Mouse (Mus musculus) retina, postnatal 1 day (tissue): ENCODE results near the gene Fam19a2.

ENCODE experiments used
- DNase-seq: peaks from one replicate; pipeline ENCODE4 v3.0.0-alpha.2; 2012

The Fam19a2 gene

DNA sequence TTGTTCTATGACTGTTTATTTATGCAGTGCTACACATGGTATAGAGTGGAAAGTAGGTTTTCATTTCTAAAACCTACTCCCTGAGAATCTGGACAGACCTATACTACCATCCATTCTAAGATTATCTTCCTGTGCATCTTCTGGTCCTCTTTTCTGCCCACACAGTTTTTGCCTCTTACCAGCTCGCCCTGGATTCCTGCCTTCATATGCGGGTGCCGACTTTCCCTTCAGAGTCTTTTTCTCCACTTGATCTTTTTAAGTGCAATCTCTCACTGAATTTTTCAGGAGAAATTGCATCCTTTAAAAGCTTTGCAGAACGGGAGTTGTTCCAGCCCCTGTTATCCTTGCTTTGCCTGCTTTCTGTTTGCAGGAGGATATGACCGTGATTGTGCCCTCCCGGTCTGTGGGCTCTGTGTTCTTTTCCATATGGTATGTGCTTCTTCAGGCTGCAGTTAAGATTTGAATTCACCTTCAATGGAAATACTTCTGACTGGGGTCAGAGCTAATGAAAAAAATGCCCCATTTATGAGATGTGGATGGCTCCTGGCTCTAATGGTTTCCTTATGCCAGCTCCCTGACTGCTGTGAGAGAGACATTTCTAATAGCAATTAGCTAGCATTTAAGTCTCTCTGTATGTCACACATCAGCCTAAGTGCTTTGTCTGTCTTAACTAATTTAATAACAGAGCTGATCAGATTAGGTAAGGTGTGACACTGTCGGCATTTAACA is 308.7 kb downstream of the Fam19a2 start:
- DNase-seq = no peak

DNA sequence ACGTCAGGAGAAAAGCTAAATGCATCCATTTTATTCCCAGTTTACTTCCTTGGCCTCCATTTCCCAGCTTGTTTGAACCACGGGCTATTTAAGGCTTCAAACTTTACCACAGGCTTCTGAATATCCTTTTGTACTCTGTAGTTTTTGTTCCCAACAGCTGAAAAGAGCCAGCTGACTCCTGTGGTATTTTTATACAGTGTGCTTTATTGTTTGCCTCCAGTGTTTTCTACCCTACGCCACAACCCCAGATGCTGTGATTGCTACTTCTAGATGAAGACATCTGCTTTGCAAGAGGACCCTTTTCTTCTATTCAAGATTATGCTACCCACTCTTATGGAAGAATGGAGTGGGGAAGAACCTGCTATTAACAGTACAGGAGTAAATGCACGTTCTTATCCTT is 314.0 kb downstream of the Fam19a2 start:
- no peak for DNase-seq

DNA sequence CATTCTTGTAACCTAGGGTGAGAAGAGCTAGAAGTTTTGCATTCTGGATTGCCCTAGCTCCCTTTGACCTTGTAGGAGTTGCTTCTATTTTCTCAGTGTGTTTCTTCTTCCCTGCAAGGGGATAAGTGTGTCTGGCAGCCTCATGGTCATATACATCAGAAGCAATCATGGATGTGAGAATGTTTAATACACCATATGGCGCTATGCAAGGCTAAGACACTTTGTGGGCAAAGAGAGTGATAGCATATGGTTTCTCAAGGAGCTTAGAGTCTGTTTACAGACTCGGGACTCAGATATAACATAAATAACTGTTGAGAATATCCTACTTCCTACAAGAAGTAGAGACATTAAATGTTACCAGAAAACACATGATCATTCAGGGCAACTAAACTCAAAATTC is 315.2 kb downstream of the Fam19a2 start:
- DNase-seq = no peak

DNA sequence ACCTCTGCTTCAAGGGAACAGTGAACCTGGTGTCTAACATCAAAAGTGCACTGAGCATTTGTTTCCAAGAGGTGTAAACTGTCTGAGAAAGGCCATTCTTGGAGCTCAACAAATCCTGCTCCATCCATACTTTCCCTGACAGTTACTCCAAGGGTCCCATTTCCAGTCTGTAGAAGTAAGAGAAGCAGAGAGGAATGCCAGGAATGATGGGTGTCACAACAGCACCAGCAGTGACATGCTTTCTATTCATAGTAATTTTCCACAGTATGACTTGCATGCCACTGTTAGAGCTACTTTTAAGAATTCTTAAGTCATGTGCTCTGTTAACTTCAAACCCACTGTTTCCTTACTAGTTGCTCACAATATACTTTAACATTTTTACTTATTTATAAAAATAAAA is 331.2 kb downstream of the Fam19a2 start:
- no peak for DNase-seq

DNA sequence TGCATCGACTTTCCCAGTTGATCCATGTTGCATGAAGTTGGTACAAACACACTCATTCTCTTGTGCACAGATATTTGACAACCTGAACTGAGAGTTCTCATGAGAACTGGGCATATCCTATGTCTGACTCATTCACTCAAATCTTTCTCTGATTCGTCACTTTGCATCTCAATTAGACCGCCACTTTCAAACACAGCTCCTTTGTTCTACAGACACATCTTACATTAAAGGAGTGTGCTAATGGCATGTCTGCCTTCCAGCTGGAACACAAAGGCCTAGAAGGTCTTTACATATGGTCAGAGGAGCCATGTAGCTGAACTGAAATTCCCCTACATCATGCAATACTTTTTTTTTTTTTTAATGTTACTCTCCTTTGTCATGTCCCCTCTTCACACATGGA is 333.3 kb downstream of the Fam19a2 start:
- DNase-seq = peak; percentile 21

DNA sequence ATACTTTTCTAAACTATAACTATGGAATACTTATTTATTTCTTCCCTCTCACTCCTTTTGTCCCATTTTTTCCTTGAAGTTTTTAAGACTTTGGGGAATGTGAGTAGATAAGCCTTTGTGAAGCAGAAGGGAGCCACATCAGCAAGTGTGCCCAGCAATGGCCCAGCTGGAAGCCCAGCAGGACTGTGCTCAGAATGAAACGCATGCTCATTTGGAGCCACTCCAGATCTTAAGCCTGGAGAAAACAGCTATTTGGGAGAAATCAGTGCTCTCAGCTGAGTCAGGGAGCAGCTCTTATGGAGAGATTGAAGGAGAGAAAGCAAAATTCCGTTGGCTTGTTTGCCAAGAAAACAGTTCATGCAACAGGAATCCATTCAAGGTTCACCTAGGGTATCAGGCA is 341.9 kb downstream of the Fam19a2 start:
- DNase-seq = no peak

DNA sequence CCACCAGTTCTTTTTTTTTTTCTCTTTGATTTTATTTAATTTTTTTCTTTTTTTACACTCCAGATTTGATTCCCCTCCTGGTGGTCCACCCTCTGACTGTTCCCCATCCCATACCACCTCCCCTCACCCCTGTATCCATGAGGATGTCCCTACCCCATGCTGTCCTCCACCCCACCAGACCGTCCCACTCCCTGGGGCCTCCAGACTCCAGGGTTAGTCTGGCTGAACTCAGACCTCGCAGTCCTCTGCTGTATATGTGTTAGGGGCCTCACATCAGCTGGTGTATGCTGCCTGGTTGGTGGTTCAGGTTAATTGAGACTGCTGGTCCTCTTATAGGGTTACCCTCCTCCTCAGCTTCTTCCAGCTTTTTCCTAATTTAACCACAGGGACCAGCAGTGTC is 362.9 kb downstream of the Fam19a2 start:
- no peak for DNase-seq

DNA sequence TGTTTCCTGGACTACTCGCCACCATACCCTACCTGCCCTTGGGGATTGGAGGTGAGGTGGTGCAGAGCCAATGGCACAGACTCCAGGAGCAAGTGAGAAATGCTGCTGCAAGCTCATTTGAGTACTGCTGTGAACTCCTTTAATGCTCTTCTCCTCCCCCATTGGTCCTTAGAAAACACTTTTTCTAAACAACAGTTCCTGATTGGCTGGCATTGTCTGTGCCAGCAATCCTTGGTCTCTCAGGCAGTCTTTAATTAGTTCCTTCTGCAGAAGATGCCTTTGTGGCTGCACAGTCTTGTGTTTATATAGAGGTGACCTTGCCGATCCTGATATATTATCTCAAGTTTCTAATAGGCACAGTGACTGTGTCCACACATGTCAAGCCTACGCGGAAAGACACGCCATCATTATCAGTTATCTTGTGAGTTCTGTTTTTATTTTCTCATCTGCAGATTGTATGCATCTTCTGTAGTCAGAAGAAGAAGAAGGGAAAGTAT is 365.5 kb downstream of the Fam19a2 start:
- no peak for DNase-seq

DNA sequence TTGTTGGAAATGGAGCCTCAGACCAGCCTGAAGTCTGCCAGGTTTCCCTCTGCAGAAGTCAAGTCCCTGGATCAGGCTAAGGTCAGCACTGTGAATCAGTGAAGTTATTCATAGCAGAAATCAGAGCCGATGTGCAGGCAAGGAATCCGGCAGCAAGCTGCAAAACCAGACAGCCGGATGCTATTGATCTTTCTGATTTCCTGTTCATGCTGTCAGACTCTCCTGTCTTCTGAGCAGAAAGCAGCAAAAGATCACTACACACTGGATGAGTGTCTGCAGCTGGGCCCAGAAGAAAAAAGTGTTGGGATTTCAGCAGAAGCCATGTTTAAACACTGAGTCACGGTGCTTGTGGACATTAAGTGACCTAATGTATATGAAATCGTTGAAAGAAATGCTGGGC is 368.2 kb downstream of the Fam19a2 start:
- DNase-seq = no peak

DNA sequence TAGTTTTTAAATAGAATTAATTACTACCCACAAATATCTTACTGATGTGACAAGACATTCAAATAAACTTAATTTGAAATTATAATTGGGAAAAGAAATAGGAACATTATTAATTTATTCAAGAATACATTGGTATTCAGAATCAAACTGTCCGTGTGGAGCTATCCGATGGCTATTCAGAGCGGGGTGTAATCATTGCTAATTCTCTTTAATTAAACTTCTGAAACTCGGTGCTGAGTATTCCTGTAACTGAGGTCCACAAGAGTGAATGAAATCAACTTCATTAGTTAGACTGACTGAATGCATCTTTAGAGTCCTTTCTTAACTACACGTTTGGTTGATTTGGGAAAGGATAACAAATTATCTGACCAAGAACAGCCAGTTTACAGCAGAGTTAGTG is 372.9 kb downstream of the Fam19a2 start:
- no peak for DNase-seq

DNA sequence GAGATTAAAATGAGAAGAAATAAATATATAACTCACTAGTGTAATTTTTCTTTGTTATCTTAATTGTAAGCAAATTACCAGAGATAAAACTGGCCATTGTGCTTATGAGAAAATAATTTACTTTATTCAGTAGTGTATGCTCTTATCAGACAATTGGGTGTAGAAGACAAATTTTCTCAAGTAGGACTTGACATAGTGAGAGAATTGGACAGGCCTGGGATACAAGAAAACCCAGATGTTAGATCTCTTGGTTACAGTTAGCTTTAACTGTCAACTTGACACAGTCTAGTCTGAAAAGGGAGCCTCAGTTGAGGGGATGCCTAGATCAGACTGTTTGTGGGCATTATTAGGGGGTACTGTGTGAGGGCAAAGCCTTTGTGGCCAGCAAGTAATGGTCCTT is 373.7 kb downstream of the Fam19a2 start:
- DNase-seq = no peak

DNA sequence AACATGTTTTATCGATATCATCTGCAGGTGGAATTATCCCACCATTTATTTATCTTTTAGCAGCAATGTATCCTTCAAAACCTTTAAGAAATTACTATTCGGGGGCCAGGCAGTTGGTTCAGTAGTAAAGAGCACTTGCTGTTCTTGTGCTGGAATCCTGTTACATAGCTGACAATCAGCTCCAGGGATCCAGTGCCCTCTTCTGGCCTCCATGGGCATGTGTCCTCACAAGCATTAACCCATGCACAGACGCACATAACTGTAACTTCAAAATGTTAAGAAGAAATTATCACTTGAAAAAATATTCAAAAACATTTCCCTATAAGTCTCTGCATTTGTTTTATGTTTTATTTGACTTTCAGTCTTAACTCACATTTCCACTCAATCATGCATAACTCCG is 381.8 kb downstream of the Fam19a2 start:
- no peak for DNase-seq

DNA sequence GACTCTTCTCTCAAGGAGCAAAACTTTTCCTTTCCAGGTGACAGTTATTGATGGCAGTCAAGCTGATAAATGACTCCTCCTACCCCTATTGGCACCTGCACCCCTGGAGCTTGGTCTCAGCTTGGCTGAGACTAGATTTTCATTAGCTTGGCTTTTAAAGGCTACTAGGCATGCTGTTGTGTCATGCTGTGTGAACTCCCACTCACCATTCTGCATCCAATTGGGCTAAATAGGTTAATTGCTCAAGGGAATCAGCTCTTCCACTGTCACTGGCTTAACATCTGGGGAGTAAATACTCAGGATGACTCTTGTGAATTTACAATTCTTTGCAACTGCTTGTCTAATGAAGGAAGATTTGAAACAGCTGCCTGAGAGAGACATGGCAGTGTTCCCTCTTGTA is 407.4 kb downstream of the Fam19a2 start:
- no peak for DNase-seq

DNA sequence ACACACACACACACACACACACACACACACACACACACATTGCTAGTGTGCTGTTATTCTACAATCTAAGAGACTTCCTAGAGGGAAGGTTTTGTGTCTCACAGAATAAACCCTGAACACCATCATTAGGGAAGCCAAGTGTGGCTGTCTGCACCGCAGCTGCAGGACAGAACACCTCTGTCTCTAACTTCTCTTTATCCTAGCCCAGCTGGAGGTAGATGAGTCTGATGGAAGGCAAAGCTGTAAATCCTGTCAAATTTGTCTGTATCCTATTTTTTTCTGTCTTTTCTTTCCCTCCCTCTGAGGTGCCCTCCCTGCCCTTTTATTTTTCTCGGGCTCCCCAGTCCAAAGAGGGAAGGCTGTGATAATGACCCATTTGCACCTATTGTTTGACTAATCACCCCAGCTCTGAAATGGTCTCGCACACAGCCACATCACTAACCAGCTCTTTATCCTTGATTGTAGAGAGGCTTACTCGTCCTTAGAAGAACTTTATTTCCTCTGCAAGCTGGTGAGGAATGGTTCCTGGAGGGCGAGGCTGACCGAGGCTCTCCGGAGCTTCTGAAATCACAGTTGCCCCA is 414.6 kb downstream of the Fam19a2 start:
- DNase-seq = peak; percentile 17

DNA sequence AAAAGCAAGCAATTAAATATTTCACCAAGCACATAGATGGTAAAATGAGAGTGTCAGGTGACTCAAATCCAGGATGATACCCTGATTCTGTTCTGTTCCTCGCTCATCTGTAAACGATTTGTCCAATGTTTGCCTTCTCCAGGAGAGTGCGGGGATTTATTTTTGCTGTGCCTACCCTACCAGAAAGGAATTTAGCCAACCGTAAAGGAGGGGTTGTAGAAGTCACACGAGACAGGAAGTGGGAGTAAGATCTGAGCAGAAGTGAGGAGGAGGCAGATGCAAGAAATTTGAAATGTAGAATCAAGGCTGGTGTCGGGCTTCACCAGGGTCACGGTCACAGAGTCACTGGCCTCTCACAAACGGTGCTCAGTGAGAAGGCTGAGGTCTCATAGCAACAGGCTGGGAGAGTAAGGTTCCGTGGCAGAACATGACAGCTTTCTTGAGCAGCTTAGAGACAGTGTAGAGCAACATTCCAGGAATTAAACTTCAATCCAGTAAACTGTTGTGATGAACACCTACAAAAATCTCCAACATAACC is 419.0 kb downstream of the Fam19a2 start:
- DNase-seq = no peak

DNA sequence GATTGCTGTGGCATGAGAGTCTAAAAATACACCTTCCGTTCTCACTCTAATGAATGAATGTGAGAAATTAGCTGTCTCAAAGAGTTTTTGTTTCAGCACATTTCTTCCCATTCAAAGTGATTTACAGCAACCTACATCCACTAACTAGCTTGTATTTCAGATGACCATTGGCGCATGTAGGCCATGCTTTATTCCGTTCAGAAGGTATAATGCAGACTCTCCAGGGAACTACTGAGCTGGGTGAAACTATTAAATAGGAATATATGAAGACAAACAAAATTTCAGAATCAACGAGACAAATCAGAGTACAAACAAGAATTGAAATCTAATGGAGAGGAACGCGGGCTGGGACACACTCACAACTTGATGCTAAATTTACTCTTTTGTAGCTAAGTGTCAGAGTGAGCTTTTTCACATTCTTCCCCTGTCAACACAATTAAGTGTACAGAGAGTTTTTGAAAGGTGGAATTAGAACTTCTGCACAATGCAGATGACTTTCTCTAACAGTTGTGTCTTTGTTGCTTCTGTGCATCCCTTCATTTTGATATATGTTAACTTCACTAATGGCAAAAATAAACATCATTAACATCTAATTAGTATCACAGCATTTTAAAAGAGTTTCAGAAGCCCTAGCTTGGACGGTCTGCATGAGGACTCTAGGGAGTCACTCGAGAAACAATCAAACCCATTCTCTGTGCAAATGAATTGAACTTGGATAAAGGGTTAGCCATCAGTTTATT is 428.6 kb downstream of the Fam19a2 start:
- DNase-seq = peak; percentile 51

DNA sequence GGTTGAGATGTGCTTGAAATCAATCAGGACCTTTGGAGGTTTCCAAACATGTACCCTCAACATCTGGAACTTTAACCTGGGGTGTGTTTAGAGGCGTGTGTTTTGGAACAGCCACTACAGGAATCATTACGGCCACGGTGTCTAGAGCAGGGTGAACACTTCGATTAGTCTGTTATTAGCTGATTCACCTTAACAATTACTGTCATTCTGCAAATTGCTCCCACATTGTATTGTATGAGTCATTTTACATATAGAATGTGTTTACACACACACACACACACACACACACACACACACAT is 429.1 kb downstream of the Fam19a2 start:
- no peak for DNase-seq

DNA sequence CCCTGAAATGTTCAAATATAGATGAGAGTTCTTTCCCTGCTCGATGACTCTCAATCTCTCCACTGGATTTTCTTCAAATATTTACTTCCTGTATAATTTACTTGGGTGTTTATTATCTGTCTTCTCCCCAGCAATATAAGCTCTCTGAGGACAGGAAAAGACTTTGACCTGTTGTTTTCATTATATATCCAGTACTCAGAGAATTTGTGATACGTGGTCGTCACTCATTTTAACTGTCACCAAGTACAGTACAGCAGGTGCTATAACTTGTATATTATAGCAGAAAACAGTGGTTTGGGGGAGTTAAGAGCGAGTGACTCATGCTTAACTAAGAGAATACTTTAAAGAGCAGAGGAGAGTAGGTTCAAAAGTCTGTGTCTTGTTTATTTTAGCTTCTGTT is 438.8 kb downstream of the Fam19a2 start:
- DNase-seq = no peak

DNA sequence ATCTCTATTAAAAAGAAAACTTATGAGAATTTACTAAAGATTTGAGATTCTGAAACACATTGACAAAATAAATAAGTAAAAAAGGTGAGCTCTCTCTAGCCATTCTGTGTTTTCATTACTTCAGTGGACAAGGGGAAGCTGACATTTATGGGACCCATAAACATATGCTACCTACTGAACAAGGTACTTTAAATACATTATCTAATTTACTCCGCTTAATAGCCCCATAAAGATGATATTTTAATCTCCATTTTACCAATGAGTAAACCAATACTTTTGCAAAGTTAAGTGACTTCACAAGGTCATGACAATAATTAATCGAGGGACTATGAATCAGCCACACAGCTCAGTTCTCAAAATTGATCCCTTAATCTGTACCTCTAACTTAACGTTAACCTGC is 443.2 kb downstream of the Fam19a2 start:
- no peak for DNase-seq

DNA sequence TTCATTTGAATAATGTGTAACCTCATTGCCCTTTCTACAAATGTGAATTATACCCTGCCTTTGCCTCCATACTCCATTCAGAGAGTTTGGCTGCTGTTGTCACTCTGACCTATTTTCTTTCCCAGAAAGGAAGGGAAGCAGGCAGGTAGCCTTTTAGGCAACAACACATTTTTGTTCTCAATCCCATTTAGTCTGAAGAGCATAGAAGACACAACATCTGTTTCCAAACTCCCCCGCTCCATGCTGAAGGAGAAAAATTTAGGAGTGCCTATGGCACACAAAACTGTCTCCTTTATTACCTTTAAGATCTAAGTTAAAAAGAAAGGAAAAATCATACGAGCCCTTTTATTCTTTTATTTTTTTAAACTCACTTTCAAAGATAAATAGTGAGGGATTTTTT is 446.9 kb downstream of the Fam19a2 start:
- DNase-seq = no peak

DNA sequence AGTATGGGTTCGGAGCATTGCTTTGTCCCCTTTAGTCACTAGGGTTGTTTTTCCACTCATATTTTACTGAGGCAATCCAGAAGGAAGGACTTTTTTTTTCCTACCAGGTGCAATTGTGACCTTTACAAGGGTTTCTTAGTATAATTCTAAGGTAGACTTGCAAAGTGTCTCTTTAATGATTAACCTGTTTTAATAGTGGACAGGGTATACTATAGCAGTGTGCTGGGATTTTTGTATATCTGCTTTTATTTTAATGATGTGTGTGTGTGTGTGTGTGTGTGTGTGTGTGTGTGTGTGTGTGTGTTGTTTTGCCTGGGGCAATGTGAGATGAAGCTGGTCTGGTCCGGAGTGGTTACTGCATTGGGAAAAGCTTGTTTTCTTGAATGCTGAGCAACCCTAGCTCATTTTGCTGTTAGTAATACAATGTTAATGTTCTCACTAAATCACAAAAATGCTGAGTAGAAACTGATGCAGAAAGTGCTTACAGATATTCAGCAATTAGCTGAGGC is 458.2 kb downstream of the Fam19a2 start:
- DNase-seq = no peak

DNA sequence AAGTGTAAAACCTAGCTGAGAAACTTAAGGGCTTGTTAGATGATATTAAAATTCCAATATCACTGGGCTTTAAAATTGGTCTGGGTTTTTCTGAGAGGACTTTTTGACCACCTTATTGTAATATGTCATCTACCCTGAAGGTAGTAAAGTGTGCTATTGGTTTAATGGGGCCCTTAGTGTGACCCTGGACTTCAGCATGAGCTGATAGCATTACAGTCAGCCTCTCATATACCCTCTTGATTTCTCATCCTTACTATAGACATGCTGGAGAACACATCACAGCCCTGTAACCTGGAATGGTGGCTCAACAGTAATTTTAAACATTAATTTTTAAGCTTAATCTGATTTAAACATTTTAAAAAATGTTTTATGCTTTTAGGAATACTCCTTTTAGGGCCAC is 459.8 kb downstream of the Fam19a2 start:
- no peak for DNase-seq

DNA sequence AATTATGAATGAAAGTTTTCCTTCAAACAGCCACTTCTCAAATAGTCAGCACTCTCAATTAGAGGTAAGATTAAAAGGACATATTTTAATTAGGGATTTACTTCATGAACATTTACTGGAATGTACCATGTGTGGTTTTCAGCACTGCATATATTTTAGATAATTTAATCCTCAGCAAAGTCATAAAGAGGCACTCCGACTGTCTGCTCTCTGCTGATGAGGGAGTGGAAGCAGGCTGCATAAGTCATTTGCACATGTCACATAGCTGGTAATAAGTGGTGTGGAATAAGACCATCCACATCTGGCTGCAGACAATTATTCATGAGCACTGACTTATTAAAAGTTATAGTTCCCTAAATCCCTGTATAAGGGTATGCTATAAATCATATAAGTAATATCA is 484.5 kb downstream of the Fam19a2 start:
- DNase-seq = no peak
